Mouse (Mus musculus) cerebellum, adult 11 months (tissue): ENCODE data around the gene Dock7.

Source experiments
- DNase-seq: peaks from one replicate; pipeline ENCODE4 v3.0.0; 2022

The Dock7 gene

GRCm38 (mm10) chr4:99121123-99121755, 524 bp upstream of the Dock7 start:
- DNase-seq, result no peak

- DNase-seq, result no peak
These were observed 1.7 kb downstream of the Dock7 start for GRCm38 (mm10) chr4:99119051-99119450.

- no peak for DNase-seq
These were observed 4.9 kb downstream of the Dock7 start for GRCm38 (mm10) chr4:99115797-99116196.

- DNase-seq, result no peak
These were observed 9.0 kb downstream of the Dock7 start for GRCm38 (mm10) chr4:99111670-99112069.

GRCm38 (mm10) chr4:99108817-99109216, 11.9 kb downstream of the Dock7 start:
- DNase-seq, result no peak

- no peak for DNase-seq
These were observed 17.9 kb downstream of the Dock7 start for GRCm38 (mm10) chr4:99102846-99103245.

- no peak for DNase-seq
These were observed 20.0 kb downstream of the Dock7 start for GRCm38 (mm10) chr4:99100724-99101123.

- DNase-seq, result no peak
These were observed 28.9 kb downstream of the Dock7 start for GRCm38 (mm10) chr4:99091777-99092176.

GRCm38 (mm10) chr4:99091151-99091701, 29.5 kb downstream of the Dock7 start:
- DNase-seq, result no peak

- DNase-seq, result no peak
These were observed 32.8 kb downstream of the Dock7 start for GRCm38 (mm10) chr4:99087760-99088485.

GRCm38 (mm10) chr4:99083862-99084261, 36.9 kb downstream of the Dock7 start:
- DNase-seq, result no peak

GRCm38 (mm10) chr4:99081169-99081568, 39.5 kb downstream of the Dock7 start:
- no peak for DNase-seq

- no peak for DNase-seq
These were observed 42.7 kb downstream of the Dock7 start for GRCm38 (mm10) chr4:99078005-99078404.

GRCm38 (mm10) chr4:99068806-99069205, 51.9 kb downstream of the Dock7 start:
- DNase-seq, result no peak

GRCm38 (mm10) chr4:99064524-99064923, 56.2 kb downstream of the Dock7 start:
- DNase-seq, result no peak

GRCm38 (mm10) chr4:99048581-99048980, 72.1 kb downstream of the Dock7 start:
- DNase-seq, result no peak

GRCm38 (mm10) chr4:99046471-99046870, 74.2 kb downstream of the Dock7 start:
- DNase-seq, result no peak

- no peak for DNase-seq
These were observed 75.9 kb downstream of the Dock7 start for GRCm38 (mm10) chr4:99044854-99045253.

GRCm38 (mm10) chr4:99032921-99033320, 87.8 kb downstream of the Dock7 start:
- DNase-seq, result no peak

GRCm38 (mm10) chr4:99030686-99031085, 90.0 kb downstream of the Dock7 start, which contains the start of gene Angptl3:
Gene Angptl3 (plus strand): TSS chr4:99030954.
- DNase-seq, result no peak

GRCm38 (mm10) chr4:99028377-99028776, 92.3 kb downstream of the Dock7 start:
- no peak for DNase-seq

GRCm38 (mm10) chr4:99022221-99022620, 98.5 kb downstream of the Dock7 start:
- DNase-seq, result no peak

- no peak for DNase-seq
These were observed 109.7 kb downstream of the Dock7 start for GRCm38 (mm10) chr4:99011039-99011438.

GRCm38 (mm10) chr4:99006319-99006718, 114.4 kb downstream of the Dock7 start:
- no peak for DNase-seq
